Mouse (Mus musculus) megakaryocyte progenitor cell, adult 5-6 weeks (primary cell): Measurements from ENCODE around the gene Rab3c. TPM values are rescaled to one million over a fixed set of nuclear protein-coding genes. Genes with fewer than 3 reads are reported as not detected.

Experiments
- ATAC-seq: replicated peaks from 2 replicates; pipeline ENCODE4 v1.8.0; 2016; ENCODE audit warnings: mild to moderate bottlenecking, moderate TSS enrichment, inconsistent platforms; ENCODE audit not compliant: poor library complexity
- total RNA-seq, 2 experiments: library from RNA; stranded (forward) in 1 of 2; stranded (reverse) in 1 of 2; fragments of 157-497, 149-512 nt in 1 of 2; fragments of 200-1000 nt in 1 of 2; gene quantifications; 2 replicates each; pipeline versions ENCODE4 v1.2.3 to v1.2.4; 2015 to 2017

Rab3c gene
- total RNA-seq, 2 experiments from 2014 or later, result not detected

DNA sequence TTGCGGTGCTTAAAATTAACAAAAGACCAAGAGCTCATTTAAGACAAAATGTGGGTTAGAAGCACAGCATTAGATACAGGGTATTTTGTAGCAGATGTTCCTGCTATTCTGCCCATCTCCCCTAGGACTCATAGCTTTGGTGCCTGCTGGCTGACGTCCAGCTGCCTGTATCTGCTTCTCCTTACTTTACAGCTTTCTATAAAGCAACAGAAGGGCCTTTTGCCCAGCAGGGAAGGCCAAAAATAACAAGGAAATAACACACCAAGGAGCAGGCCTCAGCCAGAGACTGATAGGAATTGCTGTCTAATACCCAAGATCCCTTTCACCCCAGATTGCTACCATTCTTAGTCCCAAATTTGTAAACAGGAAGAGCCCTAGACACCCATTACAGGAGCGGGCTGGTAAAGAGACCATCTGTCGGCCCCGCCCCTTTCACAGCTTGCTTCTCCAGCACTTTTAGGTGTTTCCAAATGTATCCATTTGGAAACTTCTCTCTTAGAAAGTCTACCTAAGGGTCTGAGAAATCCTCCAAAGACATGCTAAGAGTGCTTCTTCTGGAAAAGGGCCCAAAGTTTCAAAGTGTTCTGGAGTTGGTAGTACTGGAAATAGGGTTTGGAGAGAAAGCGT is 183.3 kb downstream of the Rab3c start:
- no peak for ATAC-seq

GRCm38 (mm10) chr13:110094998-110095397 is 185.8 kb downstream of the Rab3c start:
- ATAC-seq, result no peak

- ATAC-seq, result no peak
Observed at GRCm38 (mm10) chr13:110093720-110094685, 186.8 kb downstream of the Rab3c start.

GRCm38 (mm10) chr13:110083961-110084360 is 196.8 kb downstream of the Rab3c start:
- no peak for ATAC-seq

GRCm38 (mm10) chr13:110081174-110081573 is 199.6 kb downstream of the Rab3c start:
- ATAC-seq, result no peak

DNA sequence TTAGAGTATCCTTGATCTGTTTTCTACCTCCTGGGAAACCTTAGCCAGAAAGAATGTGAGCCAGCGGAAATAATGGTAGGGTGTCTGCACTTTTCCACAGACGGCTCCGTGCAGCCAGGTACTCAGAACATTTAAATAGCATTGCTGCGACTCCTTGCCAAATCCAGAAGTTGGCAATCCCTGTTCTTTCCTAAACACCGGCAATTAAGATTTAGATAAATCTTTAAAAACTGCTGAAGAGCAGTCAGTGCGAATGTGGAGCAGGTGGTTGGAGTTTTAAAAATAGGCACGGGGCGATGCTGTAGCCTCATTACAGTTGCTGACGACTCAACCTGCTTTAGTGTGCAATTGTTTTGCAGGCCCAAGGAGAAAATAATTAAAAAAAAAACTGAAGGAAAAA is 205.2 kb downstream of the Rab3c start:
- no peak for ATAC-seq

DNA sequence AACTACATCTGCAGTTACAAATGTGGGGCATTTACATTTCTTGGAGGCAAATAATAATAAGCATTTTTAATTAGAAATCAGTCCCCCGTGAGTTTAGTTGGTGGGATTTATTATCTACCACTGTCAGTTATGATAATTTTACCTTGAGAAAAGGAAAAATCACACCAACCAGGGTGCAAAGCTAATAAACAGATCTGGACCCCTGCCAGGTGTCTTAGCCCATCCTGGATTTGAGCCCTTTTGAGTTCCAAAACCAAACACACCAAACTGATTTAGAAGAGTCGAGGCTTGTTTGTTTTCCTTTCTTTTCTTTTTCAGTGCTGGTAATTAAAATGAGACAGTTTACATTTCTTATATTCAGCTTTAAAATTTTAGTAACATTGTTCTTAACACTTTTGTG is 206.6 kb downstream of the Rab3c start:
- ATAC-seq, result no peak

- no peak for ATAC-seq
Observed at GRCm38 (mm10) chr13:110067149-110067548, 213.6 kb downstream of the Rab3c start.

- ATAC-seq, result no peak
Observed at GRCm38 (mm10) chr13:110066674-110067073, 214.1 kb downstream of the Rab3c start.

- peak; percentile 97 for ATAC-seq
Observed at GRCm38 (mm10) chr13:110062835-110063411, 217.9 kb downstream of the Rab3c start.

DNA sequence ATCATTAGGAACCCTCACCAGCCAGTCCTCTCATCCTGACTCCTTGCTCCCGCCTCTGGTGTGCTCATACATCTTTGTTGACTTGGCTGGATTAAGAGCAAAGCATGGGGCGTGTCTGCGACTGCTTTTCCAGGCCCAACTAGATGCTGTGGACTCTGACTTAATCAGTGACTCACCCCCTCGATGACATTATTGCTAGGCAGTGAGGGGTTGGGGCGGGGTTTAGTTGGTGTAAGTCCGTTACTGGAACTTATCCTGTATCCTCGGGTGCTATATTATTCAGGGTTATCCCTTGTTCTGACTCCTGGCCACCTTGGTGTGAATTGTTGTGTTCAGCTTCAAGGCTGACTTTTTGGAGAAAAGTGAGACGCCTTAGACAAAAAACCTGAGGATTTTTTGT is 218.5 kb downstream of the Rab3c start:
- no peak for ATAC-seq

GRCm38 (mm10) chr13:110054538-110054937 is 226.3 kb downstream of the Rab3c start:
- peak; percentile 99 for ATAC-seq

DNA sequence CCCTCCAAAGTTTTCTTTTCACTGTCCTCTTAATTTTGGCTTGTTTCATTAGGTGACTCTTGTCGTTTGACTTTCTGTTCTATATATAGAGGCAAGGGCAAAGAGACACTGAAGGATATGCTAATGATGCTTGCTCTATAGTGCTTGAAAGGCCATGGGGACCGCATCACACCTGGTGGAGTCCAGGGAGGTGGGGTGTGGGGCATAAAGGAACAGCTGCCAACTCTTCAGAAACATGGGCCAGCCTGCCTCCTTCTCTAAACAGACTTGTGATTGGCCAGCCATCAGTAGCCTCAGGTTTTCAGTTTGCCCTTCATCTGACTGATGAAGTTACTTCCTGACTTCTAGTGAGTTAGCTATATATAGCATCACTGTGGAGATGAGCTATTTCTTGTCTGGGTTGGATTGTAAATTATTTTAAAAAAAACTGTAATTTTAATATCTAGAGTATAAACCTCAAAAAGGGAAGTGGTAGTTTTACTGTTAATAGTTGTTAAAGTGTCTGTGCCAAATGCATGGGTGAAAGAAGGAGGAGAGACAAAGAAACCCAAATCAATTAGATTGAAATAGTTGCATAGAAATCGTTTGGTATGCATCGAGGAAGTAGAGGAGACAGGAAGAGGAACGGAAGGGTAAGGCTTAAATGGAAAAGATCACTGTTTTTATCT is 231.9 kb downstream of the Rab3c start:
- peak; percentile 34 for ATAC-seq

DNA sequence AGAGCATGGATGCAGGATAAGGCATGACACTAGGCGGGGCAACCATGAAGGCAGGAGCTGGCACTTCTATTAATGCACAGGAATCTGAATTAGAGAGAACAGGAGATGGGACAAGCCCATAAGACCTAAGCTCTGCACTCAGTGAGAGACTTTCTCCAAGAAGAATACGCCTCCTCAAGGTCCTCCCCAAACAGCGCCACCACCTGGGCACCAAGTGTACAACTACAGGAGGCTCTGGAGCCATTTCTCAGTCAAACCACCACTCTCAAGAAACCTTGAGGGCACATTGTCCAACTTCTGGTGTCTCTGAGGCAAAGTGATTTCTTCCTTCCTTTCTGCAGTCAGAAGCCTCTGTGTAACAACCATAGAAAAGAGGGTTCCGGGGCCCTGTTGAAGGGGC is 236.4 kb downstream of the Rab3c start:
- ATAC-seq, result peak; percentile 38; the same call in 1 of the 2 replicates

- peak; percentile 82 for ATAC-seq
Observed at GRCm38 (mm10) chr13:110039779-110040498, 240.9 kb downstream of the Rab3c start.

DNA sequence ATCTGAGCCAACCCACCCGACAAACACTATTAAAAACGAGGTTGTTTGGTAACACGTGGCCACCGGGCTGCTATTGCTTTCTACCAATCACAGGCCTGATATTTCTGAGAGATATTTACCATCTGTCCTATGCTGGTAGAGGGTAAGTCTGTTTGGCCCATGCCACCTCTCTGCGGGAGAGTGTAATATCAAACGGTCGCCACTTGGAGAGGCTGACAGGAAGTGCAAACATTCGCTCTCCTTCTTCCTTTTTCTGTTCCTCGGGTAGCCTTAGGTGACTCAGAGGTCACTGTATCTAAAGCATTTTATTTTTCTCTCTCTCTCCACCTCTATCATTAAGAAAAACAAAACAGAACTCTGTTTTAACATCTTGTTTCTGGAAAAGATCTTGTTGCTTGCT is 241.6 kb downstream of the Rab3c start:
- ATAC-seq, result peak; percentile 79

GRCm38 (mm10) chr13:110038521-110038920 is 242.3 kb downstream of the Rab3c start:
- ATAC-seq, result no peak

- peak; percentile 21 for ATAC-seq
Observed at GRCm38 (mm10) chr13:110034885-110035284, 245.9 kb downstream of the Rab3c start.

DNA sequence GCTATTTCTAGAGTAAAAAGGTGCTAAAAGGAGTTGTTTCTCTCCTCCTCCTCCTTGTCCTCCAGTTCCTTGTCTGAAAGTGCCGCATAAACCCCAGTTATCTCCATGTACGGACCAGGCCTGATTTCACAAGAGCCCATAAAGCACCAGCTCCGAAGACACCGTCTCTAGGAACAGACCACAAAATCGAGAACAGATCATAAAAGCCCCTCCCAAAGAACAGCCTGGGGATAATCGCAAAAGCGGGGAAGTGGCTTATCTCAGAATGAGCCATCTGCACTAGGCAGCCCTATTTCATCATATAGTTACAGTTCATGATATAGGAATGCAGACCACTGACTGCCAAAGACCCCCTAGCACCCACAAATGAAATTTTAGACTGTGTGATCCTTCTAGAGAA is 246.8 kb downstream of the Rab3c start:
- ATAC-seq, result peak; percentile 56

GRCm38 (mm10) chr13:110031886-110032285 is 248.9 kb downstream of the Rab3c start:
- peak; percentile 64 for ATAC-seq
